Mouse (Mus musculus) midbrain, postnatal 0 days (tissue): ENCODE measurements around the gene Ptges3. TPM values are rescaled to one million over a fixed set of nuclear protein-coding genes. Genes with fewer than 3 reads are reported as not detected.

Source experiments
- ATAC-seq: fragments of 200-750 bp; cut with Nextera tagmentation; 2 replicates; pipeline ENCODE4 v1.8.0; 2017; ENCODE audit warnings: moderate number of reproducible peaks, mild to moderate bottlenecking, moderate TSS enrichment, moderate library complexity; ENCODE audit not compliant: low FRiP score
- DNase-seq: peaks from one replicate; pipeline ENCODE4 v3.0.0-alpha.2; 2015; ENCODE audit warnings: low spot score
- H3K27ac ChIP-seq: fragments of 300-500 bp; sonication (generic); 2 replicates; pipeline ENCODE4 v1.5.1; 2014; ENCODE audit warnings: low read depth, mild to moderate bottlenecking, low read length, mixed read lengths
- H3K27me3 ChIP-seq: fragments of 300-500 bp; sonication (generic); 2 replicates; pipeline ENCODE4 v1.6.1; 2014; ENCODE audit warnings: low read length, control low read depth, mixed read lengths; ENCODE audit not compliant: insufficient read depth
- H3K36me3 ChIP-seq: fragments of 300-500 bp; sonication (generic); 2 replicates; pipeline ENCODE4 v1.6.1; 2014; ENCODE audit warnings: low read length, control low read depth, mixed read lengths; ENCODE audit not compliant: insufficient read depth
- H3K4me1 ChIP-seq: fragments of 300-500 bp; sonication (generic); 2 replicates; pipeline ENCODE4 v1.6.1; 2014; ENCODE audit warnings: mild to moderate bottlenecking, control low read depth, antibody characterized with exemption, low read length, mixed read lengths; ENCODE audit not compliant: insufficient read depth
- H3K4me2 ChIP-seq: fragments of 300-500 bp; sonication (generic); 2 replicates; pipeline ENCODE4 v1.6.1; 2014; ENCODE audit warnings: low read depth, mild to moderate bottlenecking, low read length, mixed read lengths; ENCODE audit not compliant: poor library complexity, severe bottlenecking
- H3K4me3 ChIP-seq: fragments of 300-500 bp; sonication (generic); 2 replicates; pipeline ENCODE4 v1.5.1; 2014; ENCODE audit warnings: low read depth, mild to moderate bottlenecking, low read length, moderate library complexity
- H3K9ac ChIP-seq: fragments of 300-500 bp; sonication (generic); replicated peaks from 2 replicates; pipeline ENCODE4 v1.6.1; 2014; ENCODE audit warnings: mild to moderate bottlenecking, low read length, moderate library complexity, mixed read lengths; ENCODE audit not compliant: poor library complexity, severe bottlenecking
- H3K9me3 ChIP-seq: fragments of 300-500 bp; sonication (generic); 2 replicates; pipeline ENCODE4 v1.6.1; 2016; ENCODE audit warnings: low read length, control low read depth
- CTCF ChIP-seq: IDR thresholded peaks from 2 replicates; pipeline ENCODE4 v1.5.1; 2016; ENCODE audit warnings: antibody characterized with exemption, mild to moderate bottlenecking
- WGBS: fragments of 180-500 bp; shearing (Covaris S2); extraction: QIAGEN DNeasy Blood & Tissue Kit; methylation state at CpG from one replicate; pipeline ENCODE4 v1.1.7; 2014; 5-methylcytosine and 5-hydroxymethylcytosine counted together
- polyA plus RNA-seq: library from polyadenylated mRNA; unstranded; fragments of >200 nt; fragmentation: Nextera tagmentation; extraction: Ambion mirVana; gene quantifications from 2 replicates; pipeline ENCODE4 v1.2.1, GENCODE M21; 2015
- total RNA-seq: library from RNA; depleted of rRNA; stranded (reverse); fragments of >200 nt; gene quantifications from 2 replicates; pipeline ENCODE4 v1.2.3, GENCODE M21; 2014

The Ptges3 gene
- total and polyA plus RNA-seq, 2 experiments from 2014 or later: 109 to 433 TPM

DNA sequence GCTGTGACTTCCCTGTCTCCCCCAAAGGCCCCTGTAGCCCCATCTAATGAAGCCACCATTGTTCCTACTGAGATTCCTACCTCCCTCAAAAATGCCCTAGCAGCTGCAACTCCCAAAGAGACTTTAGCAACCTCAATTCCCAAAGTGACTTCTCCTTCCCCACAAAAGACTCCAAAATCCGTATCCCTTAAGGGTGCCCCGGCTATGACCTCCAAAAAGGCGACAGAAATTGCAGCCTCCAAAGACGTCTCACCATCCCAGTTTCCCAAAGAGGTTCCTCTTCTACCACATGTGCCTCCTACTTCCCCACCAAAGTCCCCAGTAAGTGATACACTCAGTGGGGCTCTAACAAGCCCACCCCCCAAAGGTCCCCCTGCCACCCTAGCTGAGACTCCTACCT lies 17.1 kb upstream of the Ptges3 start:
- no peak overlapping the region for H3K27ac ChIP-seq
- no peak overlapping the region for H3K4me2 ChIP-seq
- H3K4me3 ChIP-seq: no peak overlapping the region
- no peak for TF ChIP-seq CTCF
- no peaks in the 10 kb centered on the region for H3K9me3 ChIP-seq
- DNase-seq (no peak), ATAC-seq (no peak)
- no peak overlapping the region for H3K9ac ChIP-seq
- no peaks in the 10 kb centered on the region for H3K27me3 ChIP-seq
- peaks cover 45% of the 10 kb centered on the region for H3K36me3 ChIP-seq
- H3K4me1 ChIP-seq: 0 out of 2 replicates have a peak, but pooled peaks cover 9% of the 10 kb centered on the region
- WGBS: 84% methylated on average over 4 of the region's 4 CpGs

DNA sequence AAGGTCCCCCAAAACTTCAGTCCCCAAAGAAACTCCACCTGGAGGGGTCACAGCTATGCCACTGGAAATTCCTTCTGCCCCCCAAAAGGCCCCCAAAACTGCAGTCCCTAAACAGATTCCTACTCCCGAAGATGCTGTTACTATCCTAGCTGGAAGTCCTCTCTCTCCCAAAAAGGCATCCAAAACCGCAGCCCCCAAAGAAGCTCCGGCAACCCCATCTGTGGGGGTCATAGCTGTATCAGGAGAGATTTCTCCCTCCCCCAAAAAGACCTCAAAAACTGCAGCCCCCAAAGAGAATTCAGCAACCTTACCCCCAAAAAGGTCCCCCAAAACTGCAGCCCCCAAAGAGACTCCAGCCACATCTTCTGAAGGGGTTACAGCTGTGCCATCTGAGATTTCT lies 16.3 kb upstream of the Ptges3 start:
- H3K36me3 ChIP-seq: peaks cover 47% of the 10 kb centered on the region
- 92% methylated on average over 3 of the region's 3 CpGs for WGBS
- ATAC-seq (no peak), DNase-seq (no peak)
- no peak overlapping the region for H3K4me2 ChIP-seq
- 0 out of 2 replicates have a peak, but pooled peaks cover 3% of the 10 kb centered on the region for H3K4me1 ChIP-seq
- no peaks in the 10 kb centered on the region for H3K27me3 ChIP-seq
- H3K4me3 ChIP-seq: no peak overlapping the region
- no peak overlapping the region for H3K9ac ChIP-seq
- no peaks in the 10 kb centered on the region for H3K9me3 ChIP-seq
- no peak for TF ChIP-seq CTCF
- no peak overlapping the region for H3K27ac ChIP-seq

DNA sequence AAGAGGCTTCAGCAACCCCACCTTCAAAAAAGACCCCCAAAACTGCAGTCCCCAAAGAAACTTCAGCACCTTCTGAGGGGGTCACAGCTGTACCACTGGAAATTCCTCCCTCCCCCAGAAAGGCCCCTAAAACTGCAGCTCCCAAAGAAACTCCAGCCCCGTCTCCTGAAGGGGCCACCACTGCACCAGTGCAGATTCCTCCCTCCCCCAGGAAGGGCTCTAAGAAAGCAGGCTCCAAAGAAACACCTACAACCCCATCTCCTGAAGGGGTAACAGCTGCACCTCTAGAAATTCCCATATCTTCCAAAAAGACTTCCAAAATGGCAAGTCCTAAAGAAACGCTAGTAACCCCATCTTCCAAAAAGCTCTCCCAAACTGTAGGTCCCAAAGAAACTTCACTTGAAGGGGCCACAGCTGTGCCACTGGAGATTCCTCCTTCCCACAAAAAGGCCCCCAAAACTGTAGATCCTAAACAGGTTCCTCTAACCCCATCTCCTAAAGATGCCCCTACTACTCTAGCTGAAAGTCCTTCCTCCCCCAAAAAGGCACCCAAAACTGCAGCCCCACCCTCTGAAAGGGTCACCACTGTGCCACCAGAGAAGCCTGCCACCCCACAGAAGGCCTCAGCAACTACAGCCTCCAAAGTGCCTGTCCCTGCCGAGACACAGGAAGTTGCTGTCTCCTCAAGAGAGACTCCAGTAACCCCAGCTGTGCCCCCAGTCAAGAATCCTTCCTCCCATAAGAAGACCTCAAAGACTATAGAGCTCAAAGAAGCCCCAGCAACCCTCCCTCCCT lies 15.5 kb upstream of the Ptges3 start:
- 74% methylated on average over 3 of the region's 3 CpGs for WGBS
- Histone ChIP-seq H3K36me3 (peaks cover 52% of the 10 kb centered on the region), H3K4me3 (no peak overlapping the region), H3K27ac (no peak overlapping the region), H3K9ac (no peak overlapping the region), H3K9me3 (no peaks in the 10 kb centered on the region), H3K4me2 (no peak overlapping the region), H3K4me1 (0 out of 2 replicates have a peak, but pooled peaks cover 2% of the 10 kb centered on the region), H3K27me3 (no peaks in the 10 kb centered on the region)
- DNase-seq: no peak
- TF ChIP-seq CTCF: no peak
- no peak for ATAC-seq

DNA sequence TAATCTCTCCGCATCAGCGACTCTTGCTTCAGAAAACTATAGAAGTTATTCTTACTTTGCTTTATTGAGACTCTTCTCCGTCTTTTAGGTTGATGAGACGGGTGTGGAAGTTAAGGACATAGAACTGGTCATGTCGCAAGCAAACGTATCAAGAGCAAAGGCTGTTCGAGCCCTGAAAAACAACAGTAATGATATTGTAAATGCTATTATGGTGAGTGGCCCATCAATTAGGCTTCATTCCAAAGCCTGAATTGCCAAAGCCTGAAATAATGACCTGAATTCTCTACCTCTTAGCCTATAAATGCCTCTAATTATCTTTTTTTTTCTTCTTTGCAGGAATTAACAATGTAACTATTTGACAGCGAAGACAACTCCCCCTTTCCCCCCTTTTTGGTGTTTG lies 10.6 kb upstream of the Ptges3 start:
- Histone ChIP-seq H3K27ac (no peak overlapping the region), H3K9ac (no peak overlapping the region), H3K4me2 (no peak overlapping the region), H3K9me3 (no peaks in the 10 kb centered on the region), H3K27me3 (no peaks in the 10 kb centered on the region), H3K36me3 (peaks cover 42% of the 10 kb centered on the region), H3K4me1 (no peaks in the 10 kb centered on the region), H3K4me3 (no peak overlapping the region)
- ATAC-seq (no peak), DNase-seq (no peak)
- no peak for TF ChIP-seq CTCF
- 97% methylated on average over 8 of the region's 8 CpGs for WGBS

DNA sequence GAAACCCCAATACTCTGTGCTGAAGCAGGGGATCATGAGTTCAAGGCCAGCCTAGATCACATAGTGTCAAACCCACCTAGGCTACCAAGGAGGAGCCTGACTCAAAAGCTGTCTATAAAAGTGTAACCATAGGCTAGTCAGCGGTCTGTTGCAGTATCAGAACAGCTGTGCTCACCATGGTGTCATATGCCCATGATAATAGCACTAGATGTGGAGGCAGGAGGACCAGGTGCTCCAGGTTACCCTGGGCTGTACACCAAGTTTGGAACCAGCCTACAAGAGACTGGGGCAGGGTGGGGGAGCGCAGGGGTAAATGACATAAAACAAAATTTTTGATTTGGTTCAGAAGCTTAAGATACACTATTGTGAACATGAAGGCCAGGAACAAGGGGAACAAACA lies 9.0 kb upstream of the Ptges3 start:
- no peaks in the 10 kb centered on the region for H3K27me3 ChIP-seq
- H3K4me3 ChIP-seq: no peak overlapping the region
- no peak for DNase-seq
- peaks cover 27% of the 10 kb centered on the region for H3K36me3 ChIP-seq
- 98% methylated on average over 2 of the region's 2 CpGs for WGBS
- no peaks in the 10 kb centered on the region for H3K4me1 ChIP-seq
- TF ChIP-seq CTCF: no peak
- no peak overlapping the region for H3K27ac ChIP-seq
- no peak for ATAC-seq
- no peak overlapping the region for H3K4me2 ChIP-seq
- no peak overlapping the region for H3K9ac ChIP-seq
- H3K9me3 ChIP-seq: no peaks in the 10 kb centered on the region

DNA sequence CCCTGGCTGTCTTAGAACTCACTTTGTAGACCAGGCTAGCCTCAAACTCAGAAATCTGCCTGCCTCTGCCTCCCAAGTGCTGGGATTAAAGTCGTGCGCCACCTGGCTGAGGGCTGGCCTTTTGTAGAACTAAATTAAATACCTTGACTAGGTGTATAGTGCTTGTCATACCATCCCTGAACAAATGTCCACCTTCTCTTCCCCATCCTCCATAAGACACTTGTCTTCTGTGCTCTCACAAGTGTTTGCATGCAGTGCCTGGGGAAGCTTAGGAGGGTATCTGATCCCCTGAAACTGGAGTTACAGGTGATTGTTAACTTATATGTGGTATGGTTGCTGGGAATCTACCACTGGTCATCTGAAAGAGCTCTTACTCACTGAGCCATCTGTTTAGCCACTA lies 8.4 kb upstream of the Ptges3 start:
- peaks cover 23% of the 10 kb centered on the region for H3K36me3 ChIP-seq

More for the DNA sequence above, 8.4 kb upstream of the Ptges3 start:
- DNase-seq (no peak), ATAC-seq (no peak)
- Histone ChIP-seq H3K4me2 (no peak overlapping the region), H3K27ac (no peak overlapping the region), H3K4me1 (no peaks in the 10 kb centered on the region), H3K9ac (no peak overlapping the region), H3K4me3 (no peak overlapping the region), H3K9me3 (no peaks in the 10 kb centered on the region), H3K27me3 (no peaks in the 10 kb centered on the region)
- 86% methylated on average over 2 of the region's 2 CpGs for WGBS
- TF ChIP-seq CTCF: no peak
